Comparison of ENCODE assay signal across 27 mouse cellular contexts in genomic region chr7:135660314-135660713, GRCm38 (mm10).
"Had no signal": no experiment of that assay in that cellular context is flagged by ENCODE, and none has a peak within 500 bp of the region (broad histone marks: within the 10 kb centered on the region; RNA-seq: fewer than 3 reads in every experiment).

No protein-coding gene starts in this region.

- ATAC-seq: liver, embryonic 12.5 days; liver, postnatal 0 days; lung, postnatal 0 days; midbrain, embryonic 13.5 days; midbrain, embryonic 15.5 days; midbrain, embryonic 16.5 days had no signal

- H3K27ac ChIP-seq: limb, embryonic 10.5 days; limb, embryonic 12.5 days; limb, embryonic 13.5 days; limb, embryonic 15.5 days; liver, embryonic 12.5 days; liver, embryonic 13.5 days; liver, embryonic 14.5 days; liver, embryonic 15.5 days; lung, embryonic 15.5 days; macrophage; midbrain, embryonic 10.5 days; midbrain, embryonic 12.5 days; midbrain, embryonic 13.5 days; midbrain, embryonic 15.5 days; neural tube, embryonic 12.5 days had no signal

- H3K27me3 ChIP-seq: limb, embryonic 12.5 days; limb, embryonic 13.5 days; limb, embryonic 15.5 days; liver, embryonic 12.5 days; liver, embryonic 13.5 days; liver, embryonic 15.5 days; lung, embryonic 15.5 days; megakaryocyte, embryonic 14.5 days; midbrain, embryonic 12.5 days; midbrain, embryonic 13.5 days; midbrain, embryonic 15.5 days; neural tube, embryonic 12.5 days had no signal

- H3K4me3 ChIP-seq: limb, embryonic 10.5 days; limb, embryonic 12.5 days; limb, embryonic 13.5 days; limb, embryonic 15.5 days; liver, embryonic 12.5 days; liver, embryonic 13.5 days; liver, embryonic 15.5 days; lung, embryonic 15.5 days; megakaryocyte, embryonic 14.5 days; midbrain, embryonic 10.5 days; midbrain, embryonic 12.5 days; midbrain, embryonic 13.5 days; midbrain, embryonic 15.5 days; myocyte; neural tube, embryonic 12.5 days had no signal

- DNase-seq: left cerebral cortex, postnatal 4 days; liver; liver, embryonic 13.5 days; lung, adult 2 months; lung, embryonic 14.5 days; lung, postnatal 10 days; lung, postnatal 14 days; midbrain, embryonic 14.5 days had no signal
